ENCODE assay signal across 13 mouse cellular contexts in the genomic region with DNA sequence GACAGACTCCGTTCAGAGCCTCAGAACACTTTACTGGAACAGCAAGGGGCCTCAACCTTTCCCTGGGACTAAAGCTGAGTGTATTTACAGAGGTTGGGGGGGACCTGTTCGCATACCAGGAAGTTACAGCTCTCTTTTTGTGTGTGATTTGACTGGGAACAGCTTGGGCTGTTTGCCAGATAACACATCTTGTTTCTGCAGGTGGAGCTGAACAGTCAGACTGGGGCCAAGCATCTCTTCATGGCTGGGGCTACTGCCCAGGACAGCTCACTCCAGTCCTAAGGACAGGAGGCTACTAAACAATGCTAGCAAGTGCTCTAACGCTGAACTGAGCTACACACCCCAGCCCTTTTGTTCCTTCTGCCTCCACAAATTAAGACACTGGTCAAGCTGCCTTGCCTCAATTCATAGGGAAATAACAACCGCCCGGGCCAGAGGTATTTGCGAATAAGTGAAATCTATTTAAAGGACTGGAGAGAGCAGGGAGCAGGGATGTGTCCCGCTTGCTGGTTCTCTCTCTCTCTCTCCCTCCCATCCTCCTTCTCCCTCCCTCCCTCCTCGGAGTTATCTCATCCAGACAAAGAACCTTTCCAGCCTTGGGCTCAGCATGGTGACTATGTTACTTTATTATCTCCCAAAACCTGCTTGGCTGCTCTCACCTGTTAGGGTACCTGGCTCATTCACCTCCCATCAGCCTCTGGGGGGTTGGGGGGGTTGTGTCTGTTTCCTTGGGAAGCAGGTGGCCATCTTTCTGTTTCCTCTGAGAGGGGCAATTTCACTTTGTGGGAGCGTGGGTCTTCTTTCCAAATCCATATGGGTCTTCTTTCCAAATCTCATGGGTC. TPM values are rescaled to one million over a fixed set of nuclear protein-coding genes. Genes with fewer than 3 reads are reported as not detected.
DNase-seq lines count a peak whose midpoint lies in the region; ATAC-seq and TF ChIP-seq lines count a peak whose summit lies in the region.
"Had no signal": no experiment of that assay in that cellular context is flagged by ENCODE, and none has a peak within 500 bp of the region (broad histone marks: within the 10 kb centered on the region; RNA-seq: fewer than 3 reads in every experiment).

No protein-coding gene starts in this region.

- H3K4me2 ChIP-seq in heart, embryonic 14.5 days (ENCODE audit: low read length), result no peak overlapping the region
- peak overlapping the region; percentile 7 for H3K4me2 ChIP-seq in embryonic facial prominence, embryonic 13.5 days
- no peak overlapping the region for H3K4me2 ChIP-seq in liver, postnatal 0 days (ENCODE audit: low read depth, low read length)
- H3K4me2 ChIP-seq: neural tube, embryonic 13.5 days had no signal

- no peak for TF ChIP-seq EP300 in liver, postnatal 0 days (IDR thresholded peaks at IDR 0.05; ENCODE audit: low read depth)

- 0 out of 2 replicates have a peak overlapping the region, but pooled peaks have one; percentile 8 for H3K9ac ChIP-seq in heart, embryonic 14.5 days (ENCODE audit: low read length)
- peak overlapping the region; percentile 36; the same call in 1 of the 2 replicates for H3K9ac ChIP-seq in embryonic facial prominence, embryonic 13.5 days
- no peak overlapping the region for H3K9ac ChIP-seq in liver, postnatal 0 days (replicated peaks)
- H3K9ac ChIP-seq: neural tube, embryonic 13.5 days had no signal

- no peaks in the 10 kb centered on the region for H3K9me3 ChIP-seq in heart, embryonic 14.5 days (ENCODE audit: control insufficient read depth, low read length)
- no peaks in the 10 kb centered on the region for H3K9me3 ChIP-seq in heart, embryonic 10.5 days
- H3K9me3 ChIP-seq in E14TG2a.4 (ENCODE audit: low read length), result no peaks in the 10 kb centered on the region
- no peaks in the 10 kb centered on the region for H3K9me3 ChIP-seq in embryonic facial prominence, embryonic 13.5 days
- H3K9me3 ChIP-seq in liver, postnatal 0 days (ENCODE audit: low read length), result no peaks in the 10 kb centered on the region
- H3K9me3 ChIP-seq: neural tube, embryonic 13.5 days had no signal

- ATAC-seq in heart, embryonic 14.5 days (ENCODE audit: insufficient number of reproducible peaks, insufficient read depth, low FRiP score, low read depth), result no peak
- 0 out of 2 replicates have a peak, but pooled peaks have one; percentile 63 for ATAC-seq in embryonic facial prominence, embryonic 13.5 days (ENCODE audit: insufficient number of reproducible peaks, insufficient read depth, low FRiP score, low TSS enrichment, low read depth)
- ATAC-seq in liver, postnatal 0 days, result no peak

- TF ChIP-seq CTCF in E14TG2a.4 (conservative IDR thresholded peaks at IDR 0.05; ENCODE audit: low read length), result no peak
- no peak for TF ChIP-seq CTCF in liver, postnatal 0 days (IDR thresholded peaks at IDR 0.05; ENCODE audit: low read depth)

- no peaks in the 10 kb centered on the region for H3K36me3 ChIP-seq in heart, embryonic 14.5 days (ENCODE audit: control insufficient read depth, insufficient read depth, low read length)
- H3K36me3 ChIP-seq in heart, embryonic 10.5 days, result no peaks in the 10 kb centered on the region
- no peaks in the 10 kb centered on the region for H3K36me3 ChIP-seq in E14TG2a.4 (ENCODE audit: insufficient read depth, low read length)
- no peaks in the 10 kb centered on the region for H3K36me3 ChIP-seq in embryonic facial prominence, embryonic 13.5 days
- no peaks in the 10 kb centered on the region for H3K36me3 ChIP-seq in liver, postnatal 0 days (replicated peaks; ENCODE audit: insufficient read depth, low read length)
- H3K36me3 ChIP-seq: G1E; neural tube, embryonic 13.5 days had no signal

- WGBS in heart, embryonic 14.5 days, result 17% methylated on average over 9 of the region's 9 CpGs
- 21% methylated on average over 9 of the region's 9 CpGs for whole genome bisulfite sequencing in heart, embryonic 10.5 days
- WGBS in embryonic facial prominence, embryonic 13.5 days, result 20% methylated on average over 9 of the region's 9 CpGs
- WGBS in liver, postnatal 0 days (ENCODE audit: insufficient replicate concordance), result 45% methylated on average over 9 of the region's 9 CpGs

- no peak overlapping the region for H3K27ac ChIP-seq in heart, embryonic 14.5 days (replicated peaks in 1 of 2; ENCODE audit: control insufficient read depth in 1 of 2, insufficient read depth in 1 of 2, low read depth in 2 of 2, low read length in 2 of 2)
- H3K27ac ChIP-seq in heart, embryonic 10.5 days, result no peak overlapping the region
- H3K27ac ChIP-seq in embryonic facial prominence, embryonic 13.5 days, result peak overlapping the region; percentile 76
- H3K27ac ChIP-seq in liver, postnatal 0 days (ENCODE audit: low read depth), result no peak overlapping the region
- H3K27ac ChIP-seq: neural tube, embryonic 13.5 days had no signal

- no peak overlapping the region for H3K4me3 ChIP-seq in heart, embryonic 14.5 days (ENCODE audit: control insufficient read depth in 1 of 2, insufficient read depth in 1 of 2, low read depth in 1 of 2, low read length in 2 of 2)
- H3K4me3 ChIP-seq in heart, embryonic 10.5 days, result no peak overlapping the region
- peak overlapping the region; percentile 65; the same call in 1 of the 2 replicates for H3K4me3 ChIP-seq in E14TG2a.4 (replicated peaks; ENCODE audit: low read length)
- H3K4me3 ChIP-seq in embryonic facial prominence, embryonic 13.5 days, result no peak overlapping the region
- H3K4me3 ChIP-seq in liver, postnatal 0 days (ENCODE audit: low read depth, low read length), result no peak overlapping the region
- H3K4me3 ChIP-seq: neural tube, embryonic 13.5 days had no signal

- DNase-seq in heart, embryonic 10.5 days (ENCODE audit: low spot score), result no peak
- peak; percentile 37 for DNase-seq in lung, postnatal 25 days (ENCODE audit: low spot score)
- DNase-seq in left cerebral cortex, postnatal 14 days (ENCODE audit: low spot score in 2 of 2), result no peak
- no peak for DNase-seq in liver, postnatal 0 days
- no peak for DNase-seq in layer of hippocampus, adult 9-11 months
- DNase-seq: gastrocnemius, postnatal 25 days; kidney, adult 18-20 months; liver had no signal

- intact Hi-C loops in left cerebral cortex, postnatal 14 days (cut with DNase I), result loop anchor here (5.0 kb wide), 2 partner anchors 42 to 1018 kb away; partner anchors contain the start of gene Wsb2

- H3K27me3 ChIP-seq in heart, embryonic 14.5 days (ENCODE audit: control insufficient read depth, insufficient read depth, low read length), result no peaks in the 10 kb centered on the region
- H3K27me3 ChIP-seq in heart, embryonic 10.5 days (ENCODE audit: insufficient read depth, poor library complexity, severe bottlenecking), result peaks cover 22% of the 10 kb centered on the region
- peaks cover 31% of the 10 kb centered on the region for H3K27me3 ChIP-seq in E14TG2a.4 (ENCODE audit: insufficient read depth, low read length)
- peaks cover 22% of the 10 kb centered on the region for H3K27me3 ChIP-seq in embryonic facial prominence, embryonic 13.5 days
- H3K27me3 ChIP-seq in liver, postnatal 0 days (ENCODE audit: insufficient read depth, low read length), result peaks cover 14% of the 10 kb centered on the region; the same call in 1 of the 2 replicates

- H3K4me1 ChIP-seq in heart, embryonic 14.5 days (ENCODE audit: control insufficient read depth in 2 of 2, insufficient read depth in 2 of 2, low read length in 2 of 2), result peaks cover 10 to 22% of the 10 kb centered on the region in 2 experiments
- H3K4me1 ChIP-seq in heart, embryonic 10.5 days, result peaks cover 27% of the 10 kb centered on the region
- H3K4me1 ChIP-seq in E14TG2a.4 (replicated peaks; ENCODE audit: low read depth, low read length), result peaks cover 61% of the 10 kb centered on the region
- H3K4me1 ChIP-seq in embryonic facial prominence, embryonic 13.5 days, result peaks cover 18% of the 10 kb centered on the region
- peaks cover 4% of the 10 kb centered on the region for H3K4me1 ChIP-seq in liver, postnatal 0 days (ENCODE audit: insufficient read depth)

RNA-seq across cellular contexts. Expression of gene Vsig10, which starts 4.1 kb away (rescaled TPM):
- polyA plus RNA-seq in heart, embryonic 14.5 days (2014; fragmentation: Nextera tagmentation; extraction: Ambion mirVana), result 3.9 and 6.6 TPM in 2 replicates
- polyA plus RNA-seq in heart, embryonic 10.5 days (2016; fragmentation: Nextera tagmentation; extraction: Ambion mirVana), result 5.4 and 5.8 TPM in 2 replicates
- polyA plus RNA-seq in embryonic facial prominence, embryonic 13.5 days (2015; fragmentation: Nextera tagmentation; extraction: Ambion mirVana), result 7.1 and 11.3 TPM in 2 replicates
- total RNA-seq in left cerebral cortex, postnatal 14 days (2021), result 1 to 10 TPM; 2.9 to 3.0 TPM
- polyA plus RNA-seq in liver, postnatal 0 days (2015; fragmentation: Nextera tagmentation; extraction: Ambion mirVana), result 2.1 and 2.9 TPM in 2 replicates

RNA-seq across cellular contexts. Expression of gene Pebp1, which starts 27.4 kb away (rescaled TPM):
- 634 and 638 TPM in 2 replicates for polyA plus RNA-seq in heart, embryonic 14.5 days (2014; fragmentation: Nextera tagmentation; extraction: Ambion mirVana)
- 614 and 687 TPM in 2 replicates for polyA plus RNA-seq in heart, embryonic 10.5 days (2016; fragmentation: Nextera tagmentation; extraction: Ambion mirVana)
- 780 and 876 TPM in 2 replicates for polyA plus RNA-seq in embryonic facial prominence, embryonic 13.5 days (2015; fragmentation: Nextera tagmentation; extraction: Ambion mirVana)
- total RNA-seq in left cerebral cortex, postnatal 14 days (2021), result 100 to 1,000 TPM; 801 to 831 TPM
- 120 and 129 TPM in 2 replicates for polyA plus RNA-seq in liver, postnatal 0 days (2015; fragmentation: Nextera tagmentation; extraction: Ambion mirVana)

RNA-seq across cellular contexts. Expression of gene Wsb2, which starts 42.3 kb away (rescaled TPM):
- polyA plus RNA-seq in heart, embryonic 14.5 days (2014; fragmentation: Nextera tagmentation; extraction: Ambion mirVana), result 92.6 and 97.5 TPM in 2 replicates
- 79.6 and 88.4 TPM in 2 replicates for polyA plus RNA-seq in heart, embryonic 10.5 days (2016; fragmentation: Nextera tagmentation; extraction: Ambion mirVana)
- 46.1 and 51.7 TPM in 2 replicates for polyA plus RNA-seq in embryonic facial prominence, embryonic 13.5 days (2015; fragmentation: Nextera tagmentation; extraction: Ambion mirVana)
- total RNA-seq in left cerebral cortex, postnatal 14 days (2021), result 100 to 1,000 TPM; 387 to 415 TPM
- 31.7 and 32.3 TPM in 2 replicates for polyA plus RNA-seq in liver, postnatal 0 days (2015; fragmentation: Nextera tagmentation; extraction: Ambion mirVana)
